Mouse (Mus musculus) forebrain, embryonic 13.5 days (tissue): Measurements from ENCODE around the gene Rundc3a. TPM values are rescaled to one million over a fixed set of nuclear protein-coding genes. Genes with fewer than 3 reads are reported as not detected.
A peak's percentile ranks its signal among the peaks of the same experiment; 100 is the strongest.

Experiments
- ATAC-seq: fragments of 200-750 bp; cut with Nextera tagmentation; 2 replicates; pipeline ENCODE4 v1.8.0; 2017
- H3K27ac ChIP-seq: fragments of 300-500 bp; sonication (generic); 2 replicates; pipeline ENCODE4 v1.5.1; 2015; ENCODE audit warnings: inconsistent platforms, mild to moderate bottlenecking, moderate library complexity
- H3K27me3 ChIP-seq: fragments of 300-500 bp; sonication (generic); 2 replicates; pipeline ENCODE4 v1.6.1; 2015; ENCODE audit warnings: mild to moderate bottlenecking, inconsistent platforms
- H3K36me3 ChIP-seq: fragments of 300-500 bp; sonication (generic); 2 replicates; pipeline ENCODE4 v1.6.1; 2015; ENCODE audit warnings: mild to moderate bottlenecking, inconsistent platforms; ENCODE audit not compliant: poor library complexity, severe bottlenecking
- H3K4me1 ChIP-seq: fragments of 300-500 bp; sonication (generic); 2 replicates; pipeline ENCODE4 v1.6.1; 2015; ENCODE audit warnings: inconsistent platforms
- H3K4me2 ChIP-seq: fragments of 300-500 bp; sonication (generic); 2 replicates; pipeline ENCODE4 v1.6.1; 2015; ENCODE audit warnings: inconsistent platforms, mild to moderate bottlenecking, moderate library complexity
- H3K4me3 ChIP-seq: fragments of 300-500 bp; sonication (generic); 2 replicates; pipeline ENCODE4 v1.5.1; 2015; ENCODE audit warnings: mild to moderate bottlenecking, inconsistent platforms
- H3K9ac ChIP-seq: fragments of 300-500 bp; sonication (generic); 2 replicates; pipeline ENCODE4 v1.6.1; 2015; ENCODE audit warnings: mild to moderate bottlenecking, inconsistent platforms
- H3K9me3 ChIP-seq: fragments of 300-500 bp; sonication (generic); replicated peaks from 2 replicates; pipeline ENCODE4 v1.6.1; 2016; ENCODE audit warnings: inconsistent platforms
- WGBS: fragments of 180-500 bp; shearing (Covaris S2); methylation state at CpG from one replicate; pipeline ENCODE4 v1.1.7; 2015; 5-methylcytosine and 5-hydroxymethylcytosine counted together
- polyA plus RNA-seq: library from polyadenylated mRNA; unstranded; fragments of >200 nt; fragmentation: Nextera tagmentation; extraction: Ambion mirVana; gene quantifications from 2 replicates; pipeline ENCODE4 v1.2.1, GENCODE M21; 2015

Rundc3a gene
- polyA plus RNA-seq, 1 experiment from 2014 or later: 94.8 TPM

DNA sequence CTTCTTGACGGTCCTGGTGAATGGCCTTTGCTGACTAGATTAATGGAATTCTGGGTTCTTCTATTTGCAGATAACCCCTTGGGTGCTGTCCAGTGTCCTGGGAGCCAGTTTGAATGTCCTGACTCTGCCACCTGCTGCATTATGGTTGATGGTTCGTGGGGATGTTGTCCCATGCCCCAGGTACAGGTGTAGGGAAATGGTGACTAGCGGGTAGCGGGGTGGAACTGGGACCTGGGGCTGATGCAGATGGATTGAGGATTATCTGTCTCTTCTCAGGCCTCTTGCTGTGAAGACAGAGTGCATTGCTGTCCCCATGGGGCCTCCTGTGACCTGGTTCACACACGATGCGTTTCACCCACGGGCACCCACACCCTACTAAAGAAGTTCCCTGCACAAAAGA, 40.7 kb downstream of the Rundc3a start:
- Histone ChIP-seq H3K9me3 (no peaks in the 10 kb centered on the region), H3K36me3 (peaks cover 42% of the 10 kb centered on the region), H3K27ac (no peak overlapping the region), H3K9ac (no peak overlapping the region), H3K4me3 (no peak overlapping the region), H3K4me1 (peaks cover 59% of the 10 kb centered on the region), H3K27me3 (peaks cover 6% of the 10 kb centered on the region; the same call in 1 of the 2 replicates), H3K4me2 (no peak overlapping the region)
- ATAC-seq: no peak
- WGBS: 90% methylated on average over 7 of the region's 7 CpGs

DNA sequence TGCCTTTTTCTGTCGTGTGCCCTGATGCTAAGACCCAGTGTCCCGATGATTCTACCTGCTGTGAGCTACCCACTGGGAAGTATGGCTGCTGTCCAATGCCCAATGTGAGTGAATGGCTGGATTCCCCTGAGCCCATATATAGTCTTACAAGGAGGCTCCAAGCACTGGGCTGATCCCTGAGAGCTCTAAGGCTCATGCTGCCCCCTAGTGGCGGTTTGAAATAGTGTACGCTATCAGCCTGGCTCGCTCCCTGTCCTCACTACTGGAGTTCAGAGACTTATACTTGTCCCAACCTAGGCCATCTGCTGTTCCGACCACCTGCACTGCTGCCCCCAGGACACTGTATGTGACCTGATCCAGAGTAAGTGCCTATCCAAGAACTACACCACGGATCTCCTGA, 41.2 kb downstream of the Rundc3a start:
- no peak overlapping the region for H3K9ac ChIP-seq
- no peak overlapping the region for H3K27ac ChIP-seq
- peaks cover 5% of the 10 kb centered on the region for H3K27me3 ChIP-seq
- H3K4me3 ChIP-seq: no peak overlapping the region
- no peaks in the 10 kb centered on the region for H3K9me3 ChIP-seq
- H3K36me3 ChIP-seq: peaks cover 47% of the 10 kb centered on the region
- peak; percentile 48 for ATAC-seq
- no peak overlapping the region for H3K4me2 ChIP-seq
- H3K4me1 ChIP-seq: peaks cover 61% of the 10 kb centered on the region
- 6% methylated on average over 7 of the region's 7 CpGs for WGBS

- H3K4me3 ChIP-seq: no peak overlapping the region
- H3K4me1 ChIP-seq: peaks cover 55% of the 10 kb centered on the region
- ATAC-seq: no peak
- H3K27ac ChIP-seq: no peak overlapping the region
- no peak overlapping the region; the same call in 1 of the 2 replicates for H3K9ac ChIP-seq
- H3K4me2 ChIP-seq: no peak overlapping the region
- WGBS: 90% methylated on average over 11 of the region's 11 CpGs
- H3K9me3 ChIP-seq: no peaks in the 10 kb centered on the region
- peaks cover 11% of the 10 kb centered on the region; the same call in 1 of the 2 replicates for H3K27me3 ChIP-seq
- H3K36me3 ChIP-seq: peaks cover 54% of the 10 kb centered on the region
Measured at GRCm38 (mm10) chr11:102434816-102435705, 41.9 kb downstream of the Rundc3a start.

DNA sequence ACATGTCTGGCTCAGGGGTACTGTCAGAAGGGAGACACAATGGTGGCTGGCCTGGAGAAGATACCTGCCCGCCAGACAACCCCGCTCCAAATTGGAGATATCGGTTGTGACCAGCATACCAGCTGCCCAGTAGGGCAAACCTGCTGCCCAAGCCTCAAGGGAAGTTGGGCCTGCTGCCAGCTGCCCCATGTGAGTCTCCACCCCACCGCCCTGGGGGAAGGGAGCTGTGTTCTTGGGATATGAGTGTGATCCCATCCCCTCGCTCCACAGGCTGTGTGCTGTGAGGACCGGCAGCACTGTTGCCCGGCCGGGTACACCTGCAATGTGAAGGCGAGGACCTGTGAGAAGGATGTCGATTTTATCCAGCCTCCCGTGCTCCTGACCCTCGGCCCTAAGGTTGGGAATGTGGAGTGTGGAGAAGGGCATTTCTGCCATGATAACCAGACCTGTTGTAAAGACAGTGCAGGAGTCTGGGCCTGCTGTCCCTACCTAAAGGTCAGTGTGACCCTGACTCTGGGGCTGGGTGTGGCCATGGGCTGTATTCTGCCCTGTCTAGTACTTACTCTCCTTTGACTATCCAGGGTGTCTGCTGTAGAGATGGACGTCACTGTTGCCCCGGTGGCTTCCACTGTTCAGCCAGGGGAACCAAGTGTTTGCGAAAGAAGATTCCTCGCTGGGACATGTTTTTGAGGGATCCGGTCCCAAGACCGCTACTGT, 42.7 kb downstream of the Rundc3a start:
- H3K27ac ChIP-seq: no peak overlapping the region
- peaks cover 12% of the 10 kb centered on the region; the same call in 1 of the 2 replicates for H3K27me3 ChIP-seq
- no peak overlapping the region for H3K9ac ChIP-seq
- ATAC-seq: no peak
- H3K36me3 ChIP-seq: peaks cover 62% of the 10 kb centered on the region
- H3K4me3 ChIP-seq: no peak overlapping the region
- 91% methylated on average over 18 of the region's 18 CpGs for WGBS
- H3K4me1 ChIP-seq: peaks cover 50% of the 10 kb centered on the region
- H3K4me2 ChIP-seq: no peak overlapping the region
- no peaks in the 10 kb centered on the region for H3K9me3 ChIP-seq

DNA sequence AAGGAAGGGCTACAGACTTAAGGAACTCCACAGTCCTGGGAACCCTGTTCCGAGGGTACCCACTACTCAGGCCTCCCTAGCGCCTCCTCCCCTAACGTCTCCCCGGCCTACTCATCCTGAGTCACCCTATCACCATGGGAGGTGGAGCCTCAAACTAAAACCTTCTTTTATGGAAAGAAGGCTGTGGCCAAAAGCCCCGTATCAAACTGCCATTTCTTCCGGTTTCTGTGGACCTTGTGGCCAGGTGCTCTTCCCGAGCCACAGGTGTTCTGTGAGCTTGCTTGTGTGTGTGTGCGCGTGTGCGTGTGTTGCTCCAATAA, 43.2 kb downstream of the Rundc3a start:
- Histone ChIP-seq H3K27me3 (peaks cover 12% of the 10 kb centered on the region; the same call in 1 of the 2 replicates), H3K27ac (no peak overlapping the region), H3K4me2 (no peak overlapping the region), H3K9ac (no peak overlapping the region), H3K36me3 (peaks cover 68% of the 10 kb centered on the region), H3K4me3 (no peak overlapping the region), H3K9me3 (no peaks in the 10 kb centered on the region), H3K4me1 (peaks cover 45% of the 10 kb centered on the region)
- no peak for ATAC-seq
- 79% methylated on average over 10 of the region's 10 CpGs for WGBS

DNA sequence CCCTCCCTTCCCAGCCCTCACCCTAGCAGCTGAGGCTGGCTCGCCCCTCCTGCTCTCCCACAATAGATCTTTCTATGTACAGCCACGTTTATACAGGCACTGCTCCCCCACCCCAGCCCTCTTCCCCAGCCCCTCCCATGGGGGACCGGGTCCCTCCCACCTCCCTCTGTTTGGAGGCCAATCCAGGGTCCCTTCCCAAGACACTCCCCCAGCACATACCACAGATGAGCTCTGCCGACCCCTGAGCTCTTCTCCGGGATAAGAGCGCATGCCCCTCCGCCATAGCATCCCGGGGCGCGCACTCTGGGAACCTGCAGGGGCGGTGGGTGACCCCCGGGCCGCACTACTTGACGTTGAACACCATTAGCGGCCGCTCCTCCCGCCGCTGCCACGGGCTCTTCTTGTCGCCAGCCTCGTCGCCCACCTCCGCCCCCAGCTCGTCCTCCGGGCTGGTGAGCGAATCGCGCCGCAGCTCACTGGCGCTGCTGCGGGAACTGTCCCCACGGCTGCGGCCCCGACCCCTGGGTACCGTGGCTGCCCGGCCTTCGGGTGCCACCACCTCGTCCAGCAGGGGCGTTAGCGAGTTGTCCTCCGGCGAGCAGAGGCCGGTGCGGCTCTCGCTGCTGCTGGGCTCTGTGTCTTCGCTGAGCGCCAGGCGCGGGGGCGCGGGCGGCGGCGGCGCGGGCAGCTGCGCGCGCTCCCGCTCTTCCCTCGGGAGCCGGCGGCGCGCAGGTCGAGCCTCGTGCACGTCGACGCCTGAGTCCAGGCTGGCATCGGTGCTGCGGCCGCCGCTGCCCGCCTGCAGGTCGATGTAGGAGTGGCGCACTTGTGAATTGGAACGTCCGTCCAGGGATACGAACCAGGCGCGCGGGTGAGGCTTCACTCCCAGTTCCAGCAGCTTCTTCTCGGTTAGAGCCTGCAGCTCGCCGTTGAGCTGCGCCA, 44.2 kb downstream of the Rundc3a start:
- H3K9me3 ChIP-seq: no peaks in the 10 kb centered on the region
- peak; percentile 41; the same call in 1 of the 2 replicates for ATAC-seq
- peak overlapping the region; percentile 67 for H3K4me2 ChIP-seq
- peaks cover 12% of the 10 kb centered on the region; the same call in 1 of the 2 replicates for H3K27me3 ChIP-seq
- H3K9ac ChIP-seq: peak overlapping the region; percentile 68
- peak overlapping the region; percentile 70 for H3K27ac ChIP-seq
- H3K36me3 ChIP-seq: peaks cover 77% of the 10 kb centered on the region
- peak overlapping the region; percentile 37 for H3K4me3 ChIP-seq
- 4% methylated on average over 86 of the region's 87 CpGs for WGBS
- H3K4me1 ChIP-seq: peaks cover 40% of the 10 kb centered on the region

DNA sequence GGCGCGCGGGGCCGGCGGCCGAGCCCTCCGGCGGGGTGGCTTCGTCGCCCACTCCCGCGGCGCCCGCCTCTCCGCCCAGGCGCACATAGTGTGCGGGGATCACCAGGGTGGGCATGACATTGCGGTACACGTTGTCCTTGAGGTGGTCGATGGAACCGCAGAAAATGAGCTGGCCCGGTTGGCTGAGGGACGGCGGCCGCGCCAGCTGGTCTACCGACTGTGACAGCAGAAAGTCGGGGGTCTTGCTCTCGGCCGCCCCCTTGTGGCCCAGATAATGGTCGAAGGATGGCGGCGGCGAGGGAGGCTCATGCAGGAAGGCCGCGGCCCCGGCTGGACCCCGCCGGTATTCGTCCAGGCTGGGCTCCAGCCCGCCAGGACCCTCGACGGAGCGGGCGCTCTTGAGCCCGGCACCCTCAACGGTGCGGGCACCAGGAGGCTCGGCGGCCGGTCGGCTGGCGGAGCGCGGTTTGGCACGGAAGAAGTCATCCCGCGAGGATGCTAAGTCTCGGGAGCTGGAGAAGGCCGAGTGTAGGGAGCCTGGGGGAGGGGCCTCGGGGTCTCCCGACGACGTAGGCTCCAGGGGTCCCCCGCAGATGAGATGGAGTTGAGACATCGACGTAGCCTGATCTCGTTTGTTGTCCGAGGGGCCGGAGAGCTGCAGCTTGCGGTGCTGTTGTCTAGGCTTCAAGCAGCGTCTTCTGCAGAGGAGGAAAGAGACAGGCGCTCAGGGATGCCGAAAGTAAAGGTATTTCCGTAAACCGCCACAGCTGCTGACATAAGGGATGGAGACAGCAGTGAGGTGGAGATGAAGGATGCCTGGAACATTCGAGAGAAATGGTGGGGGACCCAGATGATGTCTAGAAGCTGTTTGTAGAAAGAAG, 45.2 kb downstream of the Rundc3a start:
- WGBS: 8% methylated on average over 72 of the region's 77 CpGs
- peak overlapping the region; percentile 68 for H3K9ac ChIP-seq
- peak overlapping the region; percentile 37 for H3K4me3 ChIP-seq
- peak overlapping the region; percentile 70 for H3K27ac ChIP-seq
- H3K36me3 ChIP-seq: peaks cover 86% of the 10 kb centered on the region
- H3K27me3 ChIP-seq: peaks cover 12% of the 10 kb centered on the region; the same call in 1 of the 2 replicates
- peaks cover 40% of the 10 kb centered on the region for H3K4me1 ChIP-seq
- H3K4me2 ChIP-seq: peak overlapping the region; percentile 67
- peak; percentile 30 for ATAC-seq
- no peaks in the 10 kb centered on the region for H3K9me3 ChIP-seq

DNA sequence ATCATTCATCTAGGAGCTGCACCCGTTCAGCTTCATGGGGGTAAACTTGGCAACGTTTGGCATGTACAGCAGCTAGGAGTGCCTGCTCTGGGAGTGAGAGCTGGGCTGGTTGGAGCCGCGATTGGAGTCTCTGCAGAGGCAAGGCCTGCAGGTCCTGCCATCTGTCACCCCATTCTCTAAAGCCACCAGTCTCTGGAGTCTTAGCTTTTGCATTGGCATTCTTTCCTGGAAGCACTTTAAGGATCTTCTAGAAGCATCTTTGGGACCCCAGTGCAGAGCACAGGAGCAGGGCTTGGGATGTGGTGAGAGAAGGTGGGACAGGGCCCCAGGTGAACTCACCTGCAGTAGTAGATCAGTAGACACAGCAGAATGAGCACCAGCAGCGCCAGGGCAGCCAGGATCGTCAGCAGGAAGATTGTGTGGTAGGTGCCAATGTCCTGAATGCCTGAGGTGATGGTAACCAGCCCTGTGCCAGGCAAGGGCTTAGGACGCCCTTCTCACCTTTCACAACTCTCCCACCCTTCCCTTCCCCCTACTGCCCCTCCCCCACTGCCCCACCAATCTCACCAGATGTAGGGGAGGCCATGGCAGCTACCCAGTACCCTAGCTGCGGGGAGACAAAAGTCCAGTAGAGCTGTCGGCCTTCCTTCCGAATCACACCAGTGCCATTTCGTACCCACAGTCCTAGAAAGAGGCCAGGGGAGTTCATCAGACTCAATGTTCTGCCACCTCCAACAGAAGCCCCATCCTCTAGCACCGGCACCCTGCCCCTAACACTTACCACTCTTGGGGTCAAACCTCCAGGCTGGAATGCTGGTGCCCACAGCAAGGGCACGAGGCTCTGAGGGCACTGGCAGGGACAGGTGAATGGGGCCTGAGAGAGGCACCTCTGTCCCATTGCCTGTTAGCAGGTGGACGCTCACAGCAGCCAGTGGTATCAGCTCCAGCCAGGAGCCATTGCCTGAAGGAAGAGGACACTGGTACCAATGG, 46.2 kb downstream of the Rundc3a start:
- H3K36me3 ChIP-seq: peaks cover 91% of the 10 kb centered on the region

GRCm38 (mm10) chr11:102440255-102440654, 47.1 kb downstream of the Rundc3a start:
- 94% methylated on average over 8 of the region's 8 CpGs for WGBS
- Histone ChIP-seq H3K27ac (no peak overlapping the region), H3K36me3 (peaks cover 84% of the 10 kb centered on the region), H3K4me1 (peaks cover 50% of the 10 kb centered on the region), H3K27me3 (peaks cover 12% of the 10 kb centered on the region; the same call in 1 of the 2 replicates), H3K4me3 (no peak overlapping the region), H3K4me2 (no peak overlapping the region), H3K9me3 (no peaks in the 10 kb centered on the region), H3K9ac (no peak overlapping the region)
- no peak for ATAC-seq

More for the DNA sequence above, 46.2 kb downstream of the Rundc3a start:
- no peaks in the 10 kb centered on the region for H3K9me3 ChIP-seq
- no peak overlapping the region for H3K4me2 ChIP-seq
- peaks cover 12% of the 10 kb centered on the region; the same call in 1 of the 2 replicates for H3K27me3 ChIP-seq
- H3K4me3 ChIP-seq: no peak overlapping the region
- H3K9ac ChIP-seq: no peak overlapping the region
- ATAC-seq: no peak
- 78% methylated on average over 14 of the region's 14 CpGs for WGBS
- H3K4me1 ChIP-seq: peaks cover 43% of the 10 kb centered on the region
- 0 out of 2 replicates have a peak overlapping the region, but pooled peaks have one; percentile 2 for H3K27ac ChIP-seq

GRCm38 (mm10) chr11:102441434-102441833, 48.2 kb downstream of the Rundc3a start:
- peaks cover 72% of the 10 kb centered on the region for H3K36me3 ChIP-seq

More at GRCm38 (mm10) chr11:102441434-102441833, 48.2 kb downstream of the Rundc3a start:
- Histone ChIP-seq H3K4me3 (no peak overlapping the region), H3K4me2 (no peak overlapping the region), H3K27me3 (peaks cover 12% of the 10 kb centered on the region; the same call in 1 of the 2 replicates), H3K4me1 (peaks cover 57% of the 10 kb centered on the region), H3K9me3 (no peaks in the 10 kb centered on the region), H3K9ac (no peak overlapping the region), H3K27ac (no peak overlapping the region)
- no peak for ATAC-seq
- 84% methylated on average over 3 of the region's 3 CpGs for WGBS
